Mouse (Mus musculus): ENCODE measurements around the gene Eml1. TPM values are rescaled to one million over a fixed set of nuclear protein-coding genes. Genes with fewer than 3 reads are reported as not detected.

Gene Eml1
- 76.5 and 76.6 TPM in 2 replicates for polyA plus RNA-seq (2012; rRNA removed)

DNA sequence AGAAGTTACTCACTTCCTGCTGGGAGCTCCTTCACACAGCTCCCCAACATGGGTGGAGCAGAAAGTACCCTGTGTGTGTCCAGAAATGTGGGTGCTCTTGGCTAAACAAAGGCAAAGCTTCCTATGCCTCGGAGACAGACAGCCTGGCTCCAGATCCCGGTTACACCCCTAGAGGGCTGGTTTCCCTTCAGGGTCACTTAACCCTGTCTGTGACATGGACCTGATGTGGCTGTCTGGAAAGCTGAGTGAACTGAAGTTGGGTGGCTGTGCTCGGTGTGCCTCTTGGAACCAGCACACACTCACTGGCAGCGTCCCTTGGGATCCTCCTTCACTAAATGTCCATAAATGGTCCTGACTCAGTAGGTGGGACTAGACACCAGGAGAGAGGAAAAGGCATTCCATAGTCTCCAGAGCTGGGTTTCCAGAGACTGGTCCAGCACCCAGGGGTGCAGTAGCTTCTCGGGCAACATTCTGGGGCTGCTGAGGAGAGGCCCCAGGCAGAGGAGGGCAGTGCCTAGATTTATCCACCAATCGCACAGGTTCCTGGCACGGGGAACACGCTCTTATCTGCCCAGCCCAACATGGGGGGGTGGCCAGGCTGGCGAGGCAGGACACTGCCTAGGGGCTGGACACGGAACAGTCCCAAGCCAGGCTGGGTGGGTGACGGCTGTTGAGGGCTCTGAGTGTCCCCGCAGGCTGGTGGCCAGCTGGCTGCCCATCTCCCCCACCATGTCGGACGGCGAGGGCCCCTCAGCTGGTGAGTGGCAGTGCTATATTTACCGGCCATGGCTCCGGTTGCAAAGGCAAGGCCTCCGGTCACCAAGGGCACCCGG lies at the start of gene Eml1:
TSS of gene Eml1 (plus strand) at position 362 of the 833 bp plus-strand sequence.
- H3K4me3 ChIP-seq (ENCODE audit: insufficient read depth, low read length), result peak within 1 kb of the TSS; percentile 6; the same call in 1 of the 2 replicates
- TF ChIP-seq CTCF (IDR thresholded peaks at IDR 0.05; ENCODE audit: extremely low read depth, insufficient read depth, low read length) (no peak), POLR2A (IDR thresholded peaks at IDR 0.05; ENCODE audit: extremely low read depth, insufficient read depth, low read length) (no peak)
- peak within 1 kb of the TSS; percentile 86 for H3K27ac ChIP-seq (ENCODE audit: insufficient read depth, low read length)
- 0 out of 2 replicates have a peak, but pooled peaks cover under 1% of the 10 kb centered on the region for H3K4me1 ChIP-seq (ENCODE audit: control insufficient read depth, insufficient read depth, low read length)

DNA sequence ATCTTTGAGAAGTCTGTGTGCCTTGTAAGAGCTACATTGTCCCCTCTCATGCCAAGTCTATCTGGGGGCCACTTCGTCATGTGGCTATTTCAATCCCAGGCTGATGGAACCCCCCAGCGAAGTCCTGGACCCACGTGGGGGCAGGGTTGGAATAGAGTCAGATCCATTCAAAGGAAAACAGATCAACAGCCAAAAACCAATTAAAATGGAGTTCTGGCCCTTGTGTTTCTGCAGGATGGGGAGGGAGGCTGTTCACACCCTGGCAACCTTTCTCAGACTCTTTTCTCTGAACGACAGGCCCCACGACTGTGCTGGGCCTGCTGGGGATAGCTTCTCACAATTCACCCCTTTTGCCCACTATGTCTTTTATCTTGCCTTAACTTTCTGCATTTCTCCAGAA lies 44.4 kb upstream of the Eml1 start:
- H3K4me3 ChIP-seq (ENCODE audit: insufficient read depth, low read length), result no peak overlapping the region
- H3K4me1 ChIP-seq (ENCODE audit: control insufficient read depth, insufficient read depth, low read length), result no peaks in the 10 kb centered on the region
- no peak for TF ChIP-seq CTCF (IDR thresholded peaks at IDR 0.05; ENCODE audit: extremely low read depth, insufficient read depth, low read length)
- no peak overlapping the region for H3K27ac ChIP-seq (ENCODE audit: insufficient read depth, low read length)

GRCm38 (mm10) chr12:108327889-108328491 lies 42.8 kb upstream of the Eml1 start:
- TF ChIP-seq POLR2A (IDR thresholded peaks at IDR 0.05; ENCODE audit: extremely low read depth, insufficient read depth, low read length) (peak; percentile 69; the same call in 1 of the 2 replicates), CTCF (IDR thresholded peaks at IDR 0.05; ENCODE audit: extremely low read depth, insufficient read depth, low read length) (no peak)
- no peaks in the 10 kb centered on the region for H3K4me1 ChIP-seq (ENCODE audit: control insufficient read depth, insufficient read depth, low read length)
- peak overlapping the region; percentile 22; the same call in 1 of the 2 replicates for H3K27ac ChIP-seq (ENCODE audit: insufficient read depth, low read length)
- peak overlapping the region; percentile 42 for H3K4me3 ChIP-seq (ENCODE audit: insufficient read depth, low read length)

GRCm38 (mm10) chr12:108333056-108333455 lies 37.7 kb upstream of the Eml1 start:
- H3K27ac ChIP-seq (ENCODE audit: insufficient read depth, low read length), result 0 out of 2 replicates have a peak overlapping the region, but pooled peaks have one; percentile 4
- H3K4me1 ChIP-seq (ENCODE audit: control insufficient read depth, insufficient read depth, low read length), result peaks cover 2% of the 10 kb centered on the region; the same call in 1 of the 2 replicates
- TF ChIP-seq POLR2A (IDR thresholded peaks at IDR 0.05; ENCODE audit: extremely low read depth, insufficient read depth, low read length), result no peak
- TF ChIP-seq CTCF (IDR thresholded peaks at IDR 0.05; ENCODE audit: extremely low read depth, insufficient read depth, low read length), result peak; percentile 78
- peak overlapping the region; percentile 45; the same call in 1 of the 2 replicates for H3K4me3 ChIP-seq (ENCODE audit: insufficient read depth, low read length)

GRCm38 (mm10) chr12:108333481-108333882 lies 37.3 kb upstream of the Eml1 start:
- TF ChIP-seq POLR2A (IDR thresholded peaks at IDR 0.05; ENCODE audit: extremely low read depth, insufficient read depth, low read length) (no peak), CTCF (IDR thresholded peaks at IDR 0.05; ENCODE audit: extremely low read depth, insufficient read depth, low read length) (no peak)
- Histone ChIP-seq H3K4me3 (ENCODE audit: insufficient read depth, low read length) (peak overlapping the region; percentile 45), H3K4me1 (ENCODE audit: control insufficient read depth, insufficient read depth, low read length) (peaks cover 2% of the 10 kb centered on the region; the same call in 1 of the 2 replicates), H3K27ac (ENCODE audit: insufficient read depth, low read length) (0 out of 2 replicates have a peak overlapping the region, but pooled peaks have one; percentile 4)

DNA sequence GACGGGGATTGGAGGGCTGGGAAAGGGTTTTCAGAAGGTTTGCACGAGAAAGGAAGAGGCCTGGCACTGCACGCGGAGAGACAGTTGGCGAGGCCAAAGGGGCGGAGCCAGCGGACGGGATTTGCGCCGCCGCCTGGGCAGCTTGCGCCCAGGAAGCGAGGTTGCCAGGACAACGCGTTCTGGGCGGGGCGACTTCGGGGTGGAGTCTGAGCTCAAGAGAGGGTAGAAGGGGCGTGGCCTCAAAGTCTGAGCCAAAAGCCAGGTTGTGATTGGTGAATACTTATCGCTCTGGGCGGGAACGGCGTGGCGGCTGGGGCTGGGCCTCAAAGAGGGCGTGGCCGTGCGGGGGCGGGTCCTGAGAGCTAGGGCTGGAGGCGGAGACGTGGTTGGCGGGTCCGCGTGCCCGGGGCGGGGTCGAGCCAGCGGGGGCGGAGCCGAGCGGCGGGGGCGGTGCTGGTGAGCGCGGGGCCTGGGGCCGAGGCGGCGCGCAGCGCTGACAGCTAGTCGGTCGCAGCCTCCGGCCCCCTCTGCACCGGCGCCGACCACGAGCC lies 36.8 kb upstream of the Eml1 start, which contains the start of gene Cyp46a1:
TSS of gene Cyp46a1 (plus strand) at position 487 of the 551 bp plus-strand sequence.
- H3K4me3 ChIP-seq (ENCODE audit: insufficient read depth, low read length), result peak within 1 kb of the TSS; percentile 45
- peaks cover 3% of the 10 kb centered on the region; the same call in 1 of the 2 replicates for H3K4me1 ChIP-seq (ENCODE audit: control insufficient read depth, insufficient read depth, low read length)
- TF ChIP-seq CTCF (IDR thresholded peaks at IDR 0.05; ENCODE audit: extremely low read depth, insufficient read depth, low read length) (no peak), POLR2A (IDR thresholded peaks at IDR 0.05; ENCODE audit: extremely low read depth, insufficient read depth, low read length) (no peak)
- H3K27ac ChIP-seq (ENCODE audit: insufficient read depth, low read length), result 0 out of 2 replicates have a peak within 1 kb of the TSS, but pooled peaks have one; percentile 4

DNA sequence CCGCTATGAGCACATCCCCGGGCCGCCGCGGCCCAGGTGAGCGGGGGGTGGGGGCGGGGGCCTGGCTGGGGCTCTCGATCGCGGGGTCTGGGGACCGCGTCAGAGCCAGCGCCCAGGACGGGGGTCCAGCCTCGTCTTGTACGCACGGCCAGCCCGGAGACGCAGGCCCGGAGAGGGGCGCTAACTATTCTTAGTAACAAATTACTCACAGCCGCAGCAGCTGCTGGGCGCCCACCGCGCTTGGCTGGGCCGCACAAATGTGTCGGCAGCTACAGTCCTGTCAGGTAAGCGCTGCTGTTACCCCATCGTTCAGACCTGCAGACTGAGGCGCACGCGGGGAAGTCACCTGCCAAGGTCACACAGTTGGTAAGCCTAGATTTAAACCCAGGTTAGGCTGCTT lies 36.2 kb upstream of the Eml1 start:
- H3K27ac ChIP-seq (ENCODE audit: insufficient read depth, low read length), result no peak overlapping the region
- no peak for TF ChIP-seq CTCF (IDR thresholded peaks at IDR 0.05; ENCODE audit: extremely low read depth, insufficient read depth, low read length)
- no peak for TF ChIP-seq POLR2A (IDR thresholded peaks at IDR 0.05; ENCODE audit: extremely low read depth, insufficient read depth, low read length)

DNA sequence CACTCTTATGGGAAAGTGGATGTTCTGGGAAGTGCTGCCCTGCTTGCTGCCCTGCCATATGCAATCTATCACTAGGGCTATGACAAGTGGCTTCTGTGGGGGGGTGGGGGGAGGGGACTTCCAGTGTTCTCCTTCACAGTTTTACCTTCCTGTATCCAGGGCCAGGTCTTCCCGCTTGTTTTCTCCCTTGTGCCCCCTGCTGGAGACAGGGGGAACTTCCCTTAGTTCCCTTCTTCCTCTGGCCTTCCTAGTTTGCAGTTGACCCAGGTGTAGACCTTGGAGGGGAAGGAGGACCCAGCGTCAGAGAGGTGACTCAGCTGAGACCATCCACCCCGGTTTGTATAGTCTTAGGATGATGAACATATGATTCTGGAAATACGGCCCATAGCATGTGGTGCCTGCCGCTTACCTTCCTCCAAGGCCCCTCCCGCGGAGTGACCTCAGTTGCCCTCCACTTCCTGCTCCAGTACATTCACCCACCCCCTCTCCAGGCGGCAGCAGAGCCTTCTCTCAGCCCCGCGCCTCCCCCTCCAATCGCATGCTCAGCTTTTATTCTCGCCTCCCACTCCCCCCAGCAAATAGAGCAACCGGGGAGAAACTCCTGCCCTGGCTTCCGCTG lies 32.1 kb upstream of the Eml1 start:
- no peak for TF ChIP-seq POLR2A (IDR thresholded peaks at IDR 0.05; ENCODE audit: extremely low read depth, insufficient read depth, low read length)
- peak; percentile 77 for TF ChIP-seq CTCF (IDR thresholded peaks at IDR 0.05; ENCODE audit: extremely low read depth, insufficient read depth, low read length)
- Histone ChIP-seq H3K4me1 (ENCODE audit: control insufficient read depth, insufficient read depth, low read length) (peaks cover 3% of the 10 kb centered on the region; the same call in 1 of the 2 replicates), H3K27ac (ENCODE audit: insufficient read depth, low read length) (no peak overlapping the region)

More for the DNA sequence above, 36.2 kb upstream of the Eml1 start:
- Histone ChIP-seq H3K4me1 (ENCODE audit: control insufficient read depth, insufficient read depth, low read length) (peaks cover 3% of the 10 kb centered on the region; the same call in 1 of the 2 replicates), H3K4me3 (ENCODE audit: insufficient read depth, low read length) (peak overlapping the region; percentile 45)

DNA sequence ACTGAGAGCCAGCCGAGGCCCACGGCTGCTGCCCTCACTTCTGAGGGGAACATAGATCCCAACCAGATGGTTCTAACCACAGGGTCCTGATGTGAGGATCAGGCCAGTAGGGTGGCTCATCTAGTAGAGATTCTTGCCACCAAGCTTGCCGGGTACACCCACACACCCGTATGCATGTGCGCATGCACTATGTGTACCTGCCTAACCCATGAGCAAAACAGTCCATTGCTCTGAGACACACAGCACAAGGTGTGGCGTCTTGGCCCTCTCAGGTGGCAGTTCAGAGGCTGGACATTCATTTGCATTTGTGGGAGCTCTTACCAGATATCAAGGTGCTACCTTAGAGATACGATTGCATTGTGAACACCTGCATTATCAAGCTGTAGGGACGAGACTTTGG lies 22.6 kb upstream of the Eml1 start:
- TF ChIP-seq POLR2A (IDR thresholded peaks at IDR 0.05; ENCODE audit: extremely low read depth, insufficient read depth, low read length) (no peak), CTCF (IDR thresholded peaks at IDR 0.05; ENCODE audit: extremely low read depth, insufficient read depth, low read length) (no peak)
- Histone ChIP-seq H3K4me1 (ENCODE audit: control insufficient read depth, insufficient read depth, low read length) (no peaks in the 10 kb centered on the region), H3K4me3 (ENCODE audit: insufficient read depth, low read length) (no peak overlapping the region), H3K27ac (ENCODE audit: insufficient read depth, low read length) (no peak overlapping the region)

More for the DNA sequence above, 32.1 kb upstream of the Eml1 start:
- no peak overlapping the region for H3K4me3 ChIP-seq (ENCODE audit: insufficient read depth, low read length)

All from cortical plate, adult 2 months (tissue).